Mouse (Mus musculus) liver, embryonic 14.5 days (tissue): ENCODE data around the gene Sgip1.

Source experiments
- CTCF ChIP-seq: IDR thresholded peaks from 2 replicates; pipeline ENCODE4 v1.5.1; 2016; ENCODE audit warnings: antibody characterized with exemption, low read depth, control low read depth
- EP300 ChIP-seq: IDR thresholded peaks from 2 replicates; pipeline ENCODE4 v1.6.1; 2016; ENCODE audit warnings: antibody characterized with exemption, low read depth

- TF ChIP-seq CTCF (no peak), EP300 (no peak)
Observed at GRCm38 (mm10) chr4:102944325-102944724, 203.2 kb downstream of the Sgip1 start.
